Mouse (Mus musculus): ENCODE measurements around the gene Fut2. TPM values are rescaled to one million over a fixed set of nuclear protein-coding genes. Genes with fewer than 3 reads are reported as not detected.
"Not testable (repeated sequence)": the region's sequence is repeated elsewhere in the genome, so short reads cannot be mapped to it uniquely, and the experiment has no call there.

The Fut2 gene
- polyA plus RNA-seq, 1 experiment from 2014 or later: 0.20 TPM

DNA sequence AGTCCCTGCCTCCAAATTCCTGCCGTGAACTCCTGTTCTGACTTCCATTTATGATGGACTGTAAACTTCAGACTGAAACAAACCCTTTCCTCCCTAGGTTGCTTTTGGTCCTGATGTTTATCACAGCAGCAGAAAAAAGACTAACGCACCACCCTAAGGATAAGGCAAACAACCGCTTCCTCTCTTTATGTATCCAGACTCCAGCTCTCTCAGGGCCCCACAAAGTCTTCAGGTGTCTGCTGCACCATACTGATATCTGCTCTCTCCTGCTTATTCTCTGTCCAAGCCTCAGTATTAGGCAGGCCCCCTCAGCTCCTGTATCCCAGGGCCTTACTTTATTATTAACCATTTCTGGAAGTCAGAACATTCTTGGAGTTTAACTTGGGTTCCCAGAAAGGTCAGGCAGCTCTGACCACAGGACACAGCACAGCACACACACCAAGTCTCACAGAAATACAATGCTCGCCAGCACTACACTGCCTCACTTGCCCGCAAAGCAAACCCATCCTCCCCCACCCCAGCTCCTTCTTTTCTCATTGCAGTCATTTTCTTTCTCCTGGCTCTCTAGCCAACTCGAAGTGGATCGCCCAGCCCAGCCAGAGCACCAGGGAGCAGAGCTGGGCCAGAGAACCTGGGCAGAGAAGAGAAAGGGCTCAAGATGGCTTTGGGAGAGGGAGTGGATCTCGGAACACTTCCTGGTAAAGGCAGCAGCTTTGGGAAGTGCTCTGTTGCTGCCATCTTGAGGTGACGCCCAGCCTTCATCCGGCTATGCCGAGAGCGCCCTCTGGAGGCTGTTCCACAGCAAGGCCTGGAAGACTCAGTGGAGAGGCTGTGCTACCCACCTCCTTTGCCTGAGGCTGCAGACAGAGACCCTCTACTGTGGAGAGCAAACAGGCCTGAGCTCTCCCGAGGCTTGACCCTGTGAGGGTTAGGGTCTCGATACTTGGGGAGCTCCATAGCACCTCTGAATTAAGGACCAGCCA is 16.2 kb upstream of the Fut2 start:
- WGBS: 31% methylated on average over 14 of the region's 14 CpGs
- Histone ChIP-seq H3K9me3 (no peaks in the 10 kb centered on the region), H3K27ac (no peak overlapping the region), H3K27me3 (replicated peaks) (no peaks in the 10 kb centered on the region), H3K4me1 (peaks cover 19% of the 10 kb centered on the region), H3K4me3 (no peak overlapping the region), H3K36me3 (no peaks in the 10 kb centered on the region), H3K9ac (peak overlapping the region; percentile 33; the same call in 1 of the 2 replicates), H3K4me2 (replicated peaks) (peak overlapping the region; percentile 47)
- ATAC-seq (ENCODE audit: low FRiP score, low read depth): peak; percentile 78

DNA sequence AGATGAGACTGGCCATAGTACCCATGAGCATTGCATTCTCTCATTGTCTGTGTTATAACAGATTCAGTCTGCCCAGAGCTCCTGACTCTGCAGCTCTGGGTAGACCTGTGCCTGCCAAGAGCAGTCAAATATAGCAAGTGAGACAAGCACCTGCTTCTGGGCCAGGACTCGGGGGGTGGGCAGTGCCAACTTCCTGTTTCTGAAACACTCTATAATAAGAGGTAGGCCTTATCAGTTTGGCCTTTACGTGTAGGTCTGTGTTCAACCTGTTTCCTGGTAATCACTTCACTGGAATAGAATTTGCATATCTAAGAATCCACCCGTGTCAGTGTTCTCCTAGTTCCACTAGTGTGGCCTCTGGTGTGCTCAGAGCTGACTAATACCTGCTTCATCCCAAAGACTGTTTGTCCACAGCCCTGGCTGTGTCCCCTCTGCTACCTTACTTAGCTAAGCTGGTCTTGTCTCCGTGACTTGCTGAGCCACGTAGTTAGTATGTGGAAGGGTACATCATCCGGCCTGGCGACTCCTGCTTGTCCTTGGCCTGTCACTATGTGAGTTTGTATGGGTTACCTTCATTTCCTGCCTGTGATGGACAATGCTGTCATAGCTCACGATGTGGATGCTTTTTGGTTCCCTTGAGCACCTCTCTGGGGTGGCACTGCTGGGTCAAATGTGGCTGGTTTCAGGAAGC is 15.0 kb upstream of the Fut2 start:
- H3K36me3 ChIP-seq: no peaks in the 10 kb centered on the region
- H3K4me1 ChIP-seq: peaks cover 11% of the 10 kb centered on the region
- WGBS: 89% methylated on average over 8 of the region's 8 CpGs
- no peaks in the 10 kb centered on the region for H3K9me3 ChIP-seq
- no peak overlapping the region for H3K4me2 ChIP-seq (replicated peaks)
- ATAC-seq (ENCODE audit: low FRiP score, low read depth): no peak
- no peak overlapping the region for H3K9ac ChIP-seq
- no peak overlapping the region for H3K4me3 ChIP-seq
- H3K27ac ChIP-seq: no peak overlapping the region
- H3K27me3 ChIP-seq (replicated peaks): no peaks in the 10 kb centered on the region

DNA sequence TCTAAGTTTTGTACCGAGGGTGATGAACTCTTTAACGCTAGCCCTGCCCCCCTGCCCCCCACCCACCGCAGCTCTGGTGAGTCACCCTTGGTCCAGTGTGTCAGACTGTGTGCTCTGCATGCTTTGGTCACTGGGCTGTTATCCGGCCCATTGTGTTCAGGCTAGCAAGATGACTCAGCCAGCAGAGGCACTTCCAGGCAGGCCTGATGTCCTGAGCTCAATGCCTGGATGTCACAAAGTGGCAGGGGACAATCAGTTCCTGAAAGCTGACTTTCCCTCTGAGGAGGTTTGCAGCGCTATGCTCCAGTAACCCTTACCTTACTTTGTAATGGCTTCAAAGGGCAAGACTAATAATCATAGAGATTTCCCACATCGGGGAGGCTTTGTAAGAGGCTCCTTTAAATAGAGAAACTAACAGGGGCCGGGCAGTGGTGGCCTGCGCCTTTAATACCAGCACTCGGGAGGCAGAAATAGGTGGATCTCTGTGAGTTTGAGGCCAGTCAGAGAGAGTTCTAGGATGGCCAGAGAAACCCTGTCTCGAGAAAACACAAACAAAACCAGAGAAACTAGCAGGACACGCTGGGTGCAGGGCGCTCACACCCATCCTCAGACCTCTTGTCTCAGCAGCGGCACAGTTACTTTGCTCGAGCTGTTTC is 13.9 kb upstream of the Fut2 start:
- H3K36me3 ChIP-seq: no peaks in the 10 kb centered on the region
- H3K27me3 ChIP-seq (replicated peaks): no peaks in the 10 kb centered on the region
- peaks cover 6% of the 10 kb centered on the region; the same call in 1 of the 2 replicates for H3K4me1 ChIP-seq
- WGBS: 76% methylated on average over 14 of the region's 14 CpGs
- no peak overlapping the region for H3K4me3 ChIP-seq
- no peak for ATAC-seq (ENCODE audit: low FRiP score, low read depth)
- no peaks in the 10 kb centered on the region for H3K9me3 ChIP-seq
- no peak overlapping the region for H3K4me2 ChIP-seq (replicated peaks)
- H3K27ac ChIP-seq: no peak overlapping the region
- H3K9ac ChIP-seq: no peak overlapping the region

DNA sequence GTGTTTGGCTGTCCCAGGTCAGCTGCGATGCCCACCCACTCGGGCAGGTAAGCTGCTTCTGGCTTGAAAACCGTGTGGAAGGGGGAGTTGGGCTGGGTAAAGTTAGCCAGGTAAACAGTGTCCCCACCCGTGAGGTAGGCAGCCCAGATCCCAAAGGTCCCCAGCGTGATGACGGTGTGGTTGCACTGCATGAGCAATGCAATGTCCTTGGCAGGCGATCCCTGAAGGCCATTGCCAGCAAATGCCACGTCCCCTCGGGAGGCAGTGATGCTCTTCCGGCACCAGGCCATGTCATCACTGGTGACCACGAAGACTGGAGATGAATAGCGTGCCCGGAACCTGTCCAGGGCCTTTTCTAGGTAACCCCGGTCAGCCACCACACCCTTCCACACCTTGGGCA is 12.3 kb upstream of the Fut2 start:
- WGBS: 89% methylated on average over 14 of the region's 14 CpGs
- Histone ChIP-seq H3K9ac (no peak overlapping the region), H3K27me3 (replicated peaks) (no peaks in the 10 kb centered on the region; the same call in 1 of the 2 replicates), H3K9me3 (no peaks in the 10 kb centered on the region), H3K27ac (no peak overlapping the region), H3K4me3 (no peak overlapping the region), H3K36me3 (no peaks in the 10 kb centered on the region), H3K4me1 (peaks cover 6% of the 10 kb centered on the region; the same call in 1 of the 2 replicates), H3K4me2 (replicated peaks) (no peak overlapping the region)
- ATAC-seq (ENCODE audit: low FRiP score, low read depth): no peak

DNA sequence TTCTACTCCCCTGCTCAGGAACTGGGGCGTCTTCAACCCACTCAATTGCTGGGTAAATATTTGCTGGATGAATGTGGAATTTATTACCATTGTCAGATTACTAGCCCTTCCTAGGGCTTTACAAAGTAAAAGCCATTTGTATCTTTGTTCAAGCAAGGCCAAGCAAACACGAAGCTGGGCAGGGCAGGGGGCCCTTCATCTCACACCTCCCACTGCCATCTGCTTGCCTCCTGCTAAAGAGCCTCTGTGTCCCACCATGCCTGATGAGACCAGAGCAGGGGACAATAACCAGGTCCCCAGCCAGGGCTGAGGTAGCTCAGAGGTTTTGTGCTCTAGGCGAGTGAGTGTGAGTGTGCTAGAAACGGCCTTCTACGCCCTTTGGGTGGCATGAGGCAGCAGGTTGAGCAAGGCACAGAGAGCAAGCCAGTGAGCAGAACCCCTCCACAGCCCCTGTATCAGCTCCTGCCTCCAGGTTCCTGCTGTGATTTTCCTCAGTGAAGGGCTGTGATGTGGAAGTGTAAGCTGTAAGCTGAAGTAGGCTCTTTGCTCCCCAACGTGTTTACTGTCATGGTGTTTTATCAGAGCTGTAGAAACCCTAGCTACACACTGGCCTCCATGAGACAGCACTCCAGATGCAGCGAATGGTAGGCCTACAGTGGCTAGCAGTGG is 11.6 kb upstream of the Fut2 start:
- Histone ChIP-seq H3K27ac (no peak overlapping the region), H3K27me3 (replicated peaks) (no peaks in the 10 kb centered on the region; the same call in 1 of the 2 replicates), H3K4me3 (no peak overlapping the region), H3K36me3 (no peaks in the 10 kb centered on the region), H3K4me1 (peaks cover 6% of the 10 kb centered on the region; the same call in 1 of the 2 replicates), H3K4me2 (replicated peaks) (no peak overlapping the region), H3K9me3 (no peaks in the 10 kb centered on the region), H3K9ac (no peak overlapping the region)
- ATAC-seq (ENCODE audit: low FRiP score, low read depth): no peak
- WGBS: 70% methylated on average over 7 of the region's 7 CpGs

DNA sequence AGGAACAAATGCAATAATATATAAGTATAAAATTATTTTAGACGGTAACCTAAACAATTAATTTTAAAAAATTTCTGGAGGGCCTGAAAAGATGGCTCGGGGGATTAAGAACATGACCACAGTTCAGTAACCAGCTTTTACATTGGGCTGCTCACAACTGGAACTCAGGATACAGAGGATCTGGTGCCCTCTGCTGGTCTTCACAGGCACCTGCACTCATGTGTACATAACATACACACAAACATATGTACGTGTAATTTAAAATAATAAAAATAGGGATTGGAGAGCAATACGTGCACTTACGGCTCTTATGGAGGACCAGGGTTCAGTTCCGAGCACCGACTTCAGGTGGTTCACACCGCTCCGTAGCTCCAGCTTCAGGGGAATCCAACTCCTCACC is 2.7 kb upstream of the Fut2 start:
- no peak for ATAC-seq (ENCODE audit: low FRiP score, low read depth)
- WGBS: 95% methylated on average over 9 of the region's 9 CpGs
- Histone ChIP-seq H3K27me3 (replicated peaks) (no peaks in the 10 kb centered on the region; the same call in 1 of the 2 replicates), H3K4me2 (replicated peaks) (no peak overlapping the region), H3K4me3 (no peak overlapping the region), H3K9ac (no peak overlapping the region), H3K36me3 (no peaks in the 10 kb centered on the region), H3K9me3 (no peaks in the 10 kb centered on the region), H3K4me1 (0 out of 2 replicates have a peak, but pooled peaks cover 3% of the 10 kb centered on the region), H3K27ac (no peak overlapping the region)

DNA sequence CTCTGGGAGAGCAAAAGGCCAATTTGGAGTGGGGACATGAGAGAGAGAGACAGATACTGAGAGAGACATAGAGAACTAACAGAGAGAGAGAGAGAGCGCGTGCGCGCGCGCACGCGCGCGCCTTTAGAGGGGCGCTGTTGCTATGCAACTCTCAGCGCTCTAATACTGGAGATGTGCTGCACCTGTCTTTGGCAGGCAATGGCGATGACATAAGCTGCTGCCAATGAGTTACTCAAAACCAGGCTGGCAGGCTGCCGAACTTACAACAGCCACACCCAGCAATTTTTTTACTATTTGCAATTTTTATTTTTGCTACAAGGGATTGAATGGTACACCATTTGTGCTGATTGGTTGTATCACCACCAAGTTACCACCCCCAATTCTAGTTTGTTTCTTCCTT is 1.6 kb upstream of the Fut2 start:
- H3K27me3 ChIP-seq (replicated peaks): no peaks in the 10 kb centered on the region
- H3K27ac ChIP-seq: no peak overlapping the region
- H3K36me3 ChIP-seq: no peaks in the 10 kb centered on the region
- 0 out of 2 replicates have a peak, but pooled peaks cover 3% of the 10 kb centered on the region for H3K4me1 ChIP-seq
- 76% methylated on average over 14 of the region's 14 CpGs for WGBS
- H3K9ac ChIP-seq: no peak overlapping the region
- H3K4me2 ChIP-seq (replicated peaks): no peak overlapping the region
- H3K4me3 ChIP-seq: no peak overlapping the region
- no peaks in the 10 kb centered on the region for H3K9me3 ChIP-seq
- ATAC-seq (ENCODE audit: low FRiP score, low read depth): no peak

DNA sequence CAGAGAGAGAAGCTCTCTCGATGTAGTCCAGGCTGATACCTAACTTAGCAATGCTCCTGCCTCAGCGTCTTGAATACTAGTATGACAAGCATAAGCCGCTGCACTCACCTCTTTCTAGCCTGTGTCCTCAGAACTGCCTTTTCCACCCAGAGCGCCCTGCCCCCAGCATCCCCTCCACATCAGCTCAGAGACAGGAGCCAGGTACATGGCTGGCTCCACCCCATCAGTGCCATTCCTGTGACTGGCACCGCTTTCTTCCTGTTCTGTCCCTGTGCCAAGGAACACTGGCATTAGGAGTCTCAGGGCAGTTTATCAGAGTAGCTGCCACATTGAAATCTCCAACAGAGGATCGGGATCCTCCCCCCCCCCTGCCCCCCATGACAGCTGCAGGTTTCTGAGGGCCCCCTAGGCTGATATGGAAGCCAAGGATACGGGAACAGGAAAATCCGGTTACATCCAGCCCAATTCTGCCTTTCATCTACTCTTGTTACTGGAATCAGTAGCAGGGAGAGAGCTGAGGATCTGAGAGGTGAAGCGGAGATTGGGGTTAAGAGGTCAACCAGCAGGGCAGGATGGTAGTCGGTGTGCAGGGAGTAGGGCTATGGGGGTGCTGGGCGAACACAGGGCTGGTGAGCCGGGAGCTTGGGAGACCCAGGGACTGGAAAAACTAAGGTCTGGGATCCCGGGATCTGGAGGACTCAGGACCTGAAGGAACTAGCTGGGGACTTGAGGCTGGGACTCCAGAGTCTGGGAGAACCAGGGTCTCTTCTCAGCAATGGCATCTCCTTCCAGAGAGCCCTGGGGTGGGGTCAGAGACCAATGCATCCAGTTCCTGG is 673 bp downstream of the Fut2 start:
- Histone ChIP-seq H3K4me2 (replicated peaks) (no peak overlapping the region), H3K4me3 (no peak overlapping the region), H3K9ac (no peak overlapping the region), H3K9me3 (no peaks in the 10 kb centered on the region), H3K36me3 (no peaks in the 10 kb centered on the region), H3K4me1 (0 out of 2 replicates have a peak, but pooled peaks cover 3% of the 10 kb centered on the region), H3K27me3 (replicated peaks) (no peaks in the 10 kb centered on the region), H3K27ac (no peak overlapping the region)
- 67% methylated on average over 13 of the region's 13 CpGs for WGBS
- ATAC-seq (ENCODE audit: low FRiP score, low read depth): no peak

DNA sequence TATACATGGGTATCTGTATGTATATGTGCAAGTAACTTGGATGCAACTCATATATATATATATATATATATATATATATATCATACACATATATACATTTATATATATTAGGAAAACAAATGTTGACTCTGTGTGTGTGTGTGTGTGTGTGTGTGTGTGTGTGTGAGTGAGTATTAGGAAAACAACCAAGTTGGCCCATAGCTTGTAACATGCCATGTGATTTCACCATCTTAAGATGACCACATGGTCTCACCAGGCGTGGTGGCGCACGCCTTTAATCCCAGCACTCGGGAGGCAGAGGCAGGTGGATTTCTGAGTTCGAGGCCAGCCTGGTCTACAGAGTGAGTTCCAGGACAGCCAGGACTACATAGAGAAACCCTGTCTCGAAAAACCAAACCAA is 4.5 kb downstream of the Fut2 start:
- H3K36me3 ChIP-seq; ATAC-seq (ENCODE audit: low FRiP score, low read depth); H3K27me3 ChIP-seq (replicated peaks); H3K4me2 ChIP-seq (replicated peaks); H3K27ac ChIP-seq; H3K4me1 ChIP-seq; H3K4me3 ChIP-seq; H3K9me3 ChIP-seq; H3K9ac ChIP-seq: not testable (repeated sequence)
- 88% methylated on average over 6 of the region's 6 CpGs for WGBS

DNA sequence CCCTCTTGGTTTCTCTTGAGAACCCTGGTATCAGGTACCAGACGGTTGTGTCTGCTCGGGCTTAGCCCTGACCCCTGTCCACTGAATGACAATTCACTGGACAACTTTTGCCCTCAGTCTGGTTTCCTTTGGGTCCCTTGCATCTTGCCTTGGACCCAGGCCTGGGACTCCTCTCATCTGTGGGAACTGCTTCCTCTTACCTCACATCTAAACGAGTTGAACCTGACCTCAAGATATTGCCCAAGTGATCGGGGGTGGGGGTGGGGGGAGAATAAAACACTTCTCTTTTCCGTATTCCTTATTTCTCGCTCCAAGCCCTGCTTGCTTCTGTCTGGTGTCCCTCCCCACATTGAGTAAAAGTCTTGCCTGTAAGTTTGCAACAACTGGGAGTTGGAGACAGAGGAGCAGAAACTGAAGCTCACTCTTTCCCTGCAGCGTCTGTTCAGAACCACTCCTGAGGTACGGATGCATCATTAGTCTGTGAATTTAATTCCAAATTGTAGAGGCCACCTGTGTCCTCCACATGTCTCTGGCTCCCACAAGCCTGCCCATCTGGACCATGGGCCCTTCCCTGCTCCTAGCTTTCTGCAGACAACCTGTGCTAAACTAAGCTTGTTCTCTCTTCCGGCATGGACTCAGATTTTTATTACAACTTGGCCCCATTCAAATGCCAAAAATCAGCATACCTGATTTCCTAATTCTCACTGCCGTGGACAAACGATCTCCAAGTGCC is 5.3 kb downstream of the Fut2 start:
- H3K9me3 ChIP-seq: no peaks in the 10 kb centered on the region
- ATAC-seq (ENCODE audit: low FRiP score, low read depth): no peak
- whole genome bisulfite sequencing: 88% methylated on average over 11 of the region's 11 CpGs

More for the DNA sequence above, 5.3 kb downstream of the Fut2 start:
- Histone ChIP-seq H3K27ac (no peak overlapping the region), H3K27me3 (replicated peaks) (no peaks in the 10 kb centered on the region), H3K4me2 (replicated peaks) (no peak overlapping the region), H3K9ac (no peak overlapping the region), H3K4me3 (no peak overlapping the region), H3K4me1 (0 out of 2 replicates have a peak, but pooled peaks cover 3% of the 10 kb centered on the region), H3K36me3 (no peaks in the 10 kb centered on the region)
